Mouse (Mus musculus): ENCODE measurements at regions not wholly inside any gene's neighbourhood (a gene's known extent, or its start where the extent isn't known, plus 50 kb on each side); places are given as distances from the start of the nearest gene placed in this dataset.

- DNase-seq, result no peak
Observed at GRCm38 (mm10) chr1:119186856-119187255, 133.4 kb upstream of the Gli2 start.

GRCm38 (mm10) chr1:119183558-119184270 is 130.3 kb upstream of the Gli2 start:
- DNase-seq, result no peak

GRCm38 (mm10) chr1:119173030-119173756 is 119.8 kb upstream of the Gli2 start:
- no peak for DNase-seq

GRCm38 (mm10) chr1:119167443-119167842 is 114.0 kb upstream of the Gli2 start:
- no peak for DNase-seq

GRCm38 (mm10) chr1:119166286-119166685 is 112.9 kb upstream of the Gli2 start:
- no peak for DNase-seq

GRCm38 (mm10) chr1:119164811-119165210 is 111.4 kb upstream of the Gli2 start:
- DNase-seq, result no peak

- no peak for DNase-seq
Observed at GRCm38 (mm10) chr1:119163846-119164245, 110.4 kb upstream of the Gli2 start.

- no peak for DNase-seq
Observed at GRCm38 (mm10) chr1:119163114-119163740, 109.8 kb upstream of the Gli2 start.

- DNase-seq, result no peak
Observed at GRCm38 (mm10) chr1:119161751-119162150, 108.3 kb upstream of the Gli2 start.

GRCm38 (mm10) chr1:119160354-119160753 is 106.9 kb upstream of the Gli2 start:
- no peak for DNase-seq

GRCm38 (mm10) chr1:119157171-119157700 is 103.8 kb upstream of the Gli2 start:
- no peak for DNase-seq

GRCm38 (mm10) chr1:119153619-119154018 is 100.2 kb upstream of the Gli2 start:
- no peak for DNase-seq

GRCm38 (mm10) chr1:119152776-119153175 is 99.4 kb upstream of the Gli2 start:
- no peak for DNase-seq

- DNase-seq, result no peak
Observed at GRCm38 (mm10) chr1:119147506-119147905, 94.1 kb upstream of the Gli2 start.

- DNase-seq, result no peak
Observed at GRCm38 (mm10) chr1:119143808-119144207, 90.4 kb upstream of the Gli2 start.

GRCm38 (mm10) chr1:119129039-119129438 is 75.6 kb upstream of the Gli2 start:
- no peak for DNase-seq

- DNase-seq, result no peak
Observed at GRCm38 (mm10) chr1:119125561-119125960, 72.1 kb upstream of the Gli2 start.

GRCm38 (mm10) chr1:119124798-119125197 is 71.4 kb upstream of the Gli2 start:
- DNase-seq, result no peak

- no peak for DNase-seq
Observed at GRCm38 (mm10) chr1:119124063-119124462, 70.6 kb upstream of the Gli2 start.

- no peak for DNase-seq
Observed at GRCm38 (mm10) chr1:119123402-119123801, 70.0 kb upstream of the Gli2 start.

- DNase-seq, result no peak
Observed at GRCm38 (mm10) chr1:119122975-119123374, 69.6 kb upstream of the Gli2 start.

- no peak for DNase-seq
Observed at GRCm38 (mm10) chr1:119119863-119120569, 66.6 kb upstream of the Gli2 start.

- no peak for DNase-seq
Observed at GRCm38 (mm10) chr1:119115106-119115674, 61.8 kb upstream of the Gli2 start.
